Mouse (Mus musculus) urinary bladder, postnatal 36 days (tissue): Measurements from ENCODE around the gene Tesmin.
A peak's percentile ranks its signal among the peaks of the same experiment; 100 is the strongest.

Experiments used
- DNase-seq, 2 experiments: peaks; one replicate each; pipeline ENCODE4 v3.0.0; 2022; ENCODE audit warnings: low spot score in 2 of 2, mixed read lengths in 1 of 2

The Tesmin gene

DNA sequence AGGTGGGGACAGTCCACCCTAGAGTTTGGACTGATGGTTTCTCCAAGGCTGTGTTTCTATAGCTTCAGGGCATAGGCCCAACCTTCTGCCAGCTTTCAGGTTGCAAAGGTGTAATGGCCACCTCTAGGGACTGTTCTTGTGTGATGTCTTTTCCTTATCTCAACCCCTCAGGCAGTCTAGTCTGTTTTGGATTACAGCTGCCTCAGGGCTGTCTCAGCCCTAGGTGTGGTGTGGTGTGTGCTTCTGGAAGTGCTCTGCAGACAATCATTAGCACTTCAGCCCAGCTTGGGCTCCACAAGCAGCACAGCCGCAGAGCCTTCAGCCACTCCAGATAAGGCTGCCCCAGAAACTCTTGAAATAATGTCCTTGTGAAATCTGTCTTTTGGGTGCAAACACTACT is 3.7 kb downstream of the Tesmin start:
- no peak for DNase-seq

DNA sequence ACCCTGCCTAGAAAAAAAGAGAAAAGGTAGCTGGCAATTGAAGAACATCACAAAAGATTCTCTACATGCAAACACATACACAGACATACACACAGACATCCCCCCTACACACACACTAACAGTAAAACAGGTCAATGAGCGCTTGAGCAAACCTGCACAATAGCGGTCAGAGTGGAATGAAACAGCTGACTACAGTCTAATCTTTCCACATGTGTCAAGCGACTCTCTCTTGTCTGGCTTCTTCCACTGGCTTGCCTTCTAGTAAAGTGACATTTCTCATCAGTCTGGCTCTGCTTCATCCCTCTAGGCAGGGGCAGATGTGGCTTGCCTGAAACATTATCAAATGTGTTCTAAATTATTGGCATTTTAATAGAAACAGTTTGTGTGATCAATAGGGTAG is 5.6 kb downstream of the Tesmin start:
- DNase-seq, result no peak

DNA sequence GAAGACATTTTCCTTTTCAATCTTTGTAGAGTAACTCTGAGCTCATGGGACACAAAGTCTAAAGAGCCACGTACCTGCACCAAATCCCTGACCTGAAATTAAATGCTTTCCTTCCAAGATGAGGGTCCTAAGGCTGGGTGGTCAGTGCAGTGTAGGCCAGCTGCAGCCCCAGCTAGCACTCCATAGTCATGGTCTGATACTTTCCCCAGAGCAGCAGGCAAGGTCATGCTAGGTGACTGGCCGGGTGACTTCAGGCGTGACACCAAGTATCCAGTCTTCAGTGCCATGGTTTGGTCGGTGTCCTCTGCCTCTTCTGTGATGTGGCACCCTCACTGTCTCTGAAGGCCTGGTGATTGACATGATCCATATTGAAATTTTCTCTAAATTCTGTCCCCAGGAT is 11.4 kb downstream of the Tesmin start:
- no peak for DNase-seq

DNA sequence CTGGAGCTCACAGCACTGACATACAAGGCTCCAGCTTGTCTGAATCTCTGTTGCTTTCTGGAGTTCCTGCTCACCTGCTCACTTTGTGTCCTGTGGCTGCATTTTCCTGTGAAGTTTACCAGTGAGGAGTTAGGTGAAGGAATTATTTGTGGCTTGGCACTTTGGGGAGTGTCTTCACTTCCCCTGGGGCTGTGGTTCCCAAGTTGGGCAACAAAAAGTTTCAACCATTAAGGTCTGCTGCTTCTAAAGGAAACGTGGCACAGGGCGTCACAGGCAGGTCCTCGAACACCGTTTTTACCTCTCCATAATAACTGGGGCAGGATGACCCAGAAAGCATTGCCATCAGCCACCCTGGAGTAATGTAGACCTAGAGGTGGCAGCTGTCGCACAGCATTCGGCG is 12.8 kb downstream of the Tesmin start:
- no peak for DNase-seq

DNA sequence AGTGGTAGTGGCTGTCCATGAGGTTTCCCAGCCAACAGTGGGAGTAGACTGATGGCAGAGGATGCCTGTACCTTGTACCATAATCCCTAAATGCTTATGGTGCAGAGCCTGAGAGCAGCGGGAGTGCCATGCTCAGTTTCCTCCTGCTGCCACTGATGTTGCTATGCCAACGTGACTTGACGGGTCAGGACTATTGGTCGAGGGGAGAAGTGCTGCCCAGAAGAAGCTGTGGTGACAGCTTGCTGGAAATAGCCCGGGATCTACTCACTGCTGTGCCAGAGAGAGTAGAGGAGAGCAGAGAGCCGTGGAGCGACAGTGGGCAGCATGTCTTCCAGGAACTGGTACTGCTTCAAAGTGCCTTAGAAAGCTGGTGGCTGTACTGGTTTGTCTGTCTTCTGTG is 13.3 kb downstream of the Tesmin start:
- no peak for DNase-seq

DNA sequence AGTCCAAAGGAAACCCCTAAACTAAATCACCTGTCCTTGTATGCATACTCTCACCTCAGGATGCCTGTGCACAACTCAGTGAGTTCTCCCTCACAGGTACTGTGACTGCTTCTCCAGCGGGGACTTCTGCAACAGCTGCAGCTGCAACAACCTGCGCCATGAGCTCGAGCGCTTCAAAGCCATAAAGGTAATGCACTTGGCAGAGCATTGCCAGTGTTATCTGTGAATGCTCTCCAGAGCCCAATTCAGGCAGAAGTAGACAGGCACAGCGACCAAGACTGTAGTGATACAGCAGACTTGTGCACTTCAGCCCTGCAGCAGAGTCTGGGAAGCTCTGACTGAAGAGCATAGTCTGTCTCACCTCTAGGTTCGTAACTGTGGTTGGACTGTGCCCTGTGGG is 13.7 kb downstream of the Tesmin start:
- DNase-seq, result no peak

DNA sequence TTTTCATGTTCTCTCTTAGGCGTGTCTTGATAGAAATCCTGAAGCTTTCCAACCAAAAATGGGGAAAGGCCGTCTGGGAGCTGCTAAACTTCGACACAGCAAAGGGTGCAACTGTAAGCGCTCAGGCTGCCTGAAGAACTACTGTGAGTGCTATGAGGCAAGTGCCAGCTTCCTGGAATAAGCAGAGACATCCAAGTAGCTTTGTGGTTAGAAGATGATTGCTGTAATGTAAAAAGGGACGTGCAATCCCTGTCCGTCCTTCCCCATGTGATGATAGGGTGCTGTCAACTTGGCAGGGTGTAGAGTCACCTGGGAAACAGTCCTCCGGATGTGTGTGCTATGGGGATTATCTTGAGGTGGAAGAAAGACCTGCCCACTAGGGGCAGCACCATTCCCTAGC is 15.4 kb downstream of the Tesmin start:
- DNase-seq, result no peak

DNA sequence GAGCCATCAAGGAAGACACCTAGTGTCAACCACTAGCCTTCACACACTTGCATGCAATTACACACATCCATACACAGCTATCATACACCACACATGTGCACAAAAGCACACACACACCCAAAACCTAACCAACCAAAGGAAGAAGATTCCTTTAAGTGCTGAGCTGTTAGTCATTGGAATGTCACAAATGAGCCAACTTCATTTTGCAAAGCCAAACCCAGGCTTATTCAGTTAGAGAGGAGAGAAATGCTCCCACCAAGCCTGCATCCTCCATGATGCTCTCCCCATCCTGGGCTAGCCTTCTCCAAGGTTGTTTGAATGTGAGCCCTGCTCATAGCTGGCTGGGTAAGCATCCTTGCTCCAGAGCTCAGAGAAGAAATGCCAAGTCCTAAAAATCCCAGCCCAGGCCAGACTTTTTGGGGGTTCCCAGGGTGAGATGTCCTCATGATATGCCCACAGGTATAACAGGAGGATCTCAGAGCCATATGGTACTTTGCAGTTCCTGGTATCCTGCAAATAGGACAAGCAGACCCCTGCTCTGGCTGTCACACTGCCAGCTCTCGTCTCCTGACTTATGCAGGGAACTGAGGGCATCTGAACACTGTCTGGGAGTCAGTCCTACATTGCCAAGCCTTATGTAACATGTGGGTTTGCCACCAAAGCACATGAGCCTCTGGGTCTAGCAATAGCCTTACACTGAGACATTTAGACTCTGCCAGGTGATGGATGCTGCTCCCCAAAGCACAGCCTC is 17.0 kb downstream of the Tesmin start:
- no peak for DNase-seq

DNA sequence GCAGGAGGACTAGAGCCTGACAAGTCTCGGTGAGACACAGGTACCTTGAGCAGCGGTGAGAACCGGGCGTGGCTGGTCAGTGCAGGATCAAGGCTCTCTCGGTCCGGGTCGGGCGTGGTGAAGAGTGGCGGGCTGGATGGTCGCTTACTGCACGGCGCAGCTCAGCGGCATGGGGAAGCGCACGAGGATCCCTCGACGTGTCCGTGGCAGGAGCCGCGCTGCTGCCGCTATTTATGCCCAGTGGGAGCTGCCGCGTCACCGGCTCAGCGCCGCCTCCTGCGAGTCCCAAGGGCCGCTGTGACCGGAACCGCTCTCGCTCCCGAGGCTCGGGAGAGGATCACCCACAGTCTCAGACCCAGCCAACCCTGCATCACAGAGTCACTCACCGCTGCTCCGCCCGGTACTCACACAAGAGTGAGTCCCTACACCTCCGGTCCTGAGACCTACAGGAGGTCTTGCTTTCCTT is 25.6 kb downstream of the Tesmin start, which contains the start of gene Gal:
Gal (minus strand) TSS at position 277 of the 466 bp plus-strand sequence.
- DNase-seq, result peak in 1 of 2 experiments; percentile 7

DNA sequence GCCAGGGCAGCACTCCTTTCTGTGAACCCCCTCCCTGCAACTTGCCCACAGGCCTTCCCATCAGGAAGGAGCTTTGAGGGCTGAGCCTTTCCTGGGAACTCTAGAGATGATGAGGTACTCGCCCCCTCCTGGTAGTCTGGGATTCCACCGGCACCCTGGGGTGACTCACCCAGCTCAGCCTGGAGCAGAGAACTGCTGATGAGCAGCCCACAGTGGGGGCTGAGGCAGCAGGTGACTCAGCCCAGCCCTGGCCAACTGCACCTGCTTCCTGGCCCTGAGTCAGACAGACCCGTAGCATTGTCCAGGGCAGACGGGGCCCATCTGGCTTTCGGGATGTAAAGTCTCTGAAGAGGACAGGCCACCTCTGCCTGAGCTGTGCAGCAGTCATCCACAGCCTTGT is 30.6 kb downstream of the Tesmin start:
- DNase-seq, result peak in 1 of 2 experiments; percentile 11

DNA sequence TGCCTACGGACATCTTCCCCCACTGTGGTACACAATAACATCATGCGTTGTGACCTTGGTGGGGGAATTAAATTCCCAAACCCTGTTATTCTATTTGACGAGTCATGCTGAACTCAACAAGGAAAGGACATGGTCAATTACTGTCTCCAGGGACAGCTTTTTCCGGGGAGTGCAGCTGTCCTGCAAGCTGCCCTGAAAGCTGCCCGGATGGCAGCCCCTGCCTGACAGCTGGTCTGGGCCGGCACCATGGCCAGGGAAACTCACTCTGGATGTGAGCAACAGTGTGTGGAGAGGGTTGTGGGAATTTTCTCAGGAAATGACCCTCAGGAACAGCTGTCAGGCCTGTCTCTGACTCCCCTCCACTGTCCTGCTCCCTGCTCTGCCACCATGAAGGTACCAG is 33.8 kb downstream of the Tesmin start:
- no peak for DNase-seq

DNA sequence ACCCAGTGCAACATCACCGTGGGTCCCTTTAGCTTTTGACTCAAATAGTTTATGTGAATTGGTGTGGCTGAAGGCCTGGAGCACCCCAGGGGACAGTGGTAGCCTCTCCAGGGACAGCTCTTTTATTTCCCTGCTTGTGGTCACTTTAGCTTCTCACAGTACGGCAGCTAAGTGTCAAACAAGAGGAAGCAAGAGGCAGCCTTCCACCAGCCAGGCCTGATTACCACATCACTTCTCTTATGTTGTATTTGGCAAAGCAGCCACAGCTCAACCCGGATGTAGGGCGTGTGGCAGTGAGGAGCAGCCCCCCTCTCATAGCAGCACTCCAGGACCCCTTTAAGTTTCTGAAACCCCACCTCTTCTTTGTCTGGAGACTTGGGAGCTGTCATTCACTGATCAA is 34.3 kb downstream of the Tesmin start:
- no peak for DNase-seq

DNA sequence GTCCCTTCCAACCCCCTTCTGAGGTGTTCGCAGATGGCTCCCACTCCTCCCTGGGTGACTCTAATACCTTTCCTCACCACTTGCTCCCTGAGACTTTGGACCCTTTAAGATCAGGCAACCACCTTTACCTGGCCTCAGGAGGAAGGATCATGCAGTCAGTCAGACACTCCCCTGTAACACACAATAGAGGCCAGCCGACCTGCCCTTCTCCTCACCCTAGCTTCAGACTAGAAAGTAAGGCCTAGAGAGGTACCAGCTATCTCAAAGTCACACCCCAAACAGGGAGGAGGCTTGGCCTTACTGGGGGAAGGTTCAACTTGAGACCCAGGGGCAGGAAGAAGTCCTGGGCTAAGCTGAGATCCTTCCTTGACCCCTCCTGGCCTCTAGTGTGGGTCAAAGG is 35.6 kb downstream of the Tesmin start:
- DNase-seq, result no peak

DNA sequence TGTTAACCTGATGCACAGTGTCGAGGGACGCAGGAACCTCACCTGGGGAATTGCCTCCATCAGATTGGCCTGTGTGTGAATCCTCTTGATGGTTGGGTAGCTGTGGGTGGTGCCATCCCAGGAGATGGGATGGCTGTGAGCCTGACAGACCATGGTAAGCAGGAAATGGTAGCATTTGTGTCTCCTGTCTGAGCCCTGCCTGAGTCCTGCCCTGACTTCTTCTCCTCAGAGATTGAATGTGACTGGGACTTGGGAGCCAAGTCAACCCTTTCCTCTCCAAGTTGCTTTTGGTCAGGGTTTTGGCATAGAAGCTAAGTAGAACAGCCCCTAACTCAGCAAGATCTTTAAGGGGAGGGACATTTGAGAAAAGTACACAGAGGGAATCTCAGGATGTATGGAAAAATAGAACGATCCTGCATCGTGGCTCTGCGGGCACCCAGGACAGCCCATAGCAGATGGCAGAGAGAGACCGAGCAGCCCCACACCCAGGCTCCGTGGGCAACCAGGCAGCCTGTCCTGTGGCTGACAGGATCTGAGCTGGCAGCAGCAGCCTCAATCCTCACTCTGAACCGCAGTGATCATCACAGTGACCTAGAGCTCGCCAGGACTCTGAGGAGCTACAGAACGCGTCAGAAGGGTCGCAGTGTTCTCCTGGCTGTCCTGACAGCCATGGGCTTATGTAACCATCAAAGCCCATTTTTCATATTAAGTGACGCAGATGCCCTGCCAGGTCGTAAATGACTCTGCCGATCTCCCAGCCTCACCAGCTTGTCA is 39.6 kb downstream of the Tesmin start:
- DNase-seq, result no peak

DNA sequence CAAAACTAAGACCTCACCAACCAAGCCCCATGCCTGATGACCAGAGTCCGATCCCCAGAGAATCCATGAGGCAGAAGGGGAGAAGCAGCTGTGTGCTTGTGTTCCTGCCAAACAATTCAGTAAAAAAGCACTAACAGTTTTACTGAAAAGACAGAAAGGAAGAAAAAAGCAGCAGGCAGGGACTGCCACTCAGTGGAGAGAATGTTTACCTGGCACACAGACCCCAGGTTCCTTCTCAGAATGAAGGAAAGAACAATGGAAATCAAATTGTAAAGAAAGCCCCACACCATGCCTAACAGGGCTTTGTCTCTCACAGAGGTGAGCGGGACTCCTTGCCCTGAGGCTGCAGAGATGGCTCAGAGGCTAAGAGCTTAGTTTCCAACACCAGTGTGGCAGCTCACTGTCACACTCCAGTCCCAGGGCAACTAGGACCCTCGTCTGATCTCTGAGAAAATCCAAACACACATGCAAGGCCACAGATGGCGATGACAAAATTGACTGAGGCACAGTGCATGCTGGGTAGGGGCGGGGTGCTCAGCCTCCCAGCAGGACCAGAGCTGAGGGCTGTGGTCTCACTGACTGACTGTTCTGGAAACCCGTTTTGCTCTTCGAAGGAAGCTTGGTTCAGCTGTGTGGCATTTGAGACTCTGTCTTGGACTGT is 40.6 kb downstream of the Tesmin start:
- no peak for DNase-seq

DNA sequence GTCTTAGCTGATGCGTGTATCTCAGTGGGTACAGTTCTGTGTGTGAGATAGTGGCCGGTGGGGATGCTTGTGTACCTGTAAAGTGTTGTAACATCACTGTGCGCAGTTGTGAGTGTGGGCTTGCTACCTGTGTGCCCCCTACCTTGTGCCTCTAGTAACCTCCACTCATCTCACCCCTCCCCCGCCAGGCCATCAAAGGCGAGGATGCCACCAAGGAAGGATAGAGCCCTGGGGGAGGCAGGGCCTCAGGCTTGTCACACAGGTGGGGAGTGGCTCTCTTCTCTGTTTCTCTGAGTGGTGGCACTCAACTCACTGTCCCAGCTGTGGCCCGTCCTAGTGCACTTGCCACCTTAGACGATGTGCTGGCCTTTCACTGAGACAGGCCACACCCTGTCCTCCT is 42.4 kb downstream of the Tesmin start:
- no peak for DNase-seq

DNA sequence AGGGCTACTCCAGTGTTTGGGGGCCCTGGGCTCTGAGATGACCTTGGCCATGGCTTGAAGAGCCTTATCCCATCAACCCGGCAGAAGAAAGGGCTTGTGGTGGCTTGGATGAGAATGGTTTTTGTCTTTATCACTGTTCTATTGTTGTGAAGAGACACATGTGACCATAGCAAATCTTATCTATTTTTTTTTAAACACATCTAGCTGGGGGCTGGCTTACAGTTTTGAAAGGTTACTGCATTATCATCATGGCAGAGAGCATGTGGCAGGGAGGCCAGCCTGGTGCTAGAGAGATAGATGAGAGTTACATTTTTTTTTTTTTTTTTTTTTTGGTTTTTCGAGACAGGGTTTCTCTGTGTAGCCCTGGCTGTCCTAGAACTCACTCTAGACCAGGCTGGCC is 43.3 kb downstream of the Tesmin start:
- DNase-seq, result no peak

DNA sequence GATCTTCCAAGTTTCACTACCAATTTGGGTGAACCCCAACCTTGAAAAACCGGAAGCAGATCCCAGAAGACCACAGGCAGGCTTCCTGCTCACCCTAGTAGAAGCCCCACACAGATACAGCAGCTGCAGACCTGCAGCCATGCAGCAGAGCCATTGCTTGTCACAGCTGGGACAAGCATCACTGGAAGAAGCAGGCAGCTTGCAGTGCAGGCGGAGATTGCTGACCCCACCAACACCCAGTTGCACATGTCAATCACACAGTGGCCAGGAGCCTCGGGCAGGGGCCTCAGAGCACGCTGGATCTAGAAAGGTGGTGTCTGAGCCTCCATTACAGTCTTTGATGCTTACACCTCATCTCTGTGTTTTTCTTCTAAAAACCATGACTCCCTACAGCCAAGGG is 45.5 kb downstream of the Tesmin start:
- no peak for DNase-seq

DNA sequence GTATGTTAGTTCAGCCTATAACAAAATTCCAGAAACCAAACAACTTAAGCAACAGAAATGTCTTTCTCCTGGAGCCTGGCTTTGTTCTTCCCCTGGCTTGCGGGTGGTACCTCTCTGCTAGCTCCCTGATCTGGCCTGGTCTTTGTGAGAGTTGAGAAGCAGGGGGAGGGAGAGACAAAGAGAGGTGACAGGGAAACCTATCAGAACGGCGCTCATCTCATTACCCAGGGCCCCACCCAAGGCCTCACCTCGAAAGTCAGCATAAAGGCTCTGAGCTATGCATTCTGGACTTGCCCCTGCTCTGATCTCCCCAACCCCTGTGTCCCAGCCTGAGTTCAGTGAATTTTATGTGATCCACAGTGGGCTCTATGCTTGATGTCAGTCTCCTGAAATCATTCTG is 46.0 kb downstream of the Tesmin start:
- DNase-seq, result no peak

DNA sequence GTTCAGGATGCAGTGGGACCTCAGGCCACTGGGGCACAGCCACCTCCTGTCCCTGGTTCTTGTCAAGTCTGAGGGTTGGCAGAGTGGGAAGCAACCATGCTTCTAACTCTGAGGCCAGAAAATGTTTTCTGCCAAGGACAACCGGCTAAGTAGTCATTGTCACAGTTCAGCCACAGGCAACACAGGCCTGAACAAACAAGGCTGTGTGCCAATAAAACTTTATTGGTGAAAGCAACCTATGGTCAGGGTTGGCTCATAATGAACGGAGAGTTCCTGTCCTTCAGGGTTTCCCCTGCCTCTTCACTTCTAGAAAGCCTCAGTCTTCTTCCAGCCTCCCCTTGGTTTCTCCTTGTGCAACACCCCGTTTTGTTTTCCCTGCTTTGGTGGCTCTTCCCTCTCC is 47.2 kb downstream of the Tesmin start:
- DNase-seq, result no peak

DNA sequence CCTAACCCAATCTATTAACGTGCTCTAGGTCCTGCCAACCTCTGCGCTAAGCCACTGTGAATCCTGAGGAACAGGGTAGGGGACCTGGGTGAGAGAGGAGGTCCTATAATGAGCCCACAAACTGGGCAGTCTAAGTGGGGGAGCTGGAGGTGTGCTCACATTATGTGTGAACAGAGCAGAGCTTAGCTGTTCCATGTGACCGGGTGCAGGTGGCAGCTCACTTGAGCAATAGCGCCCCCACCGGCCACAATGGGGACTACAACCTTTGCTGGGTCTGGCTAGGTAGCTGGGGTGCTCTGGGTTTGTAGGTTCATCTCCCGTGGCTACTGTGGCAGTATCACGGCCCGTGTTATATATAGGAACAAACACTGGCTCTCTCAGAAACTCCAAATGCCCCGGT is 48.2 kb downstream of the Tesmin start:
- DNase-seq, result no peak

DNA sequence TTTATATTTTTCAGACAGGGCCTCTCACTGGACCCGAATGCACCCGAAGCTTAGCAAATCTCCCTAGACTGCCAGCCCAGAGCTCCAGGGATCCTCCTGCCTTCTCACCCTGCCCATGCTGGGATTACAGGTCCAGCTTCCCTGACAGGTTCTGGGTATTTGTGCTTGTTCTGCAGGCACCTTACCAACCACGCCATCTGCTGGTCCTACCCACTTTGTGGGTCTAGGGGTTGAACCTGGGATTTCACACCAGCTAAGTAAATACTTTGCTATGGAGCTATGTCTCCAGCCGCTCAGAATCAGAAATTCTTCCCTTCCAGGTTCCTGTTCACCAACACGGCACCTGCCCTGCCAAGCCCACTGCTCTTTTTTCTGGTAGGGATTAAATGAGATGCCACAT is 49.3 kb downstream of the Tesmin start:
- peak in 1 of 2 experiments; percentile 18 for DNase-seq

DNA sequence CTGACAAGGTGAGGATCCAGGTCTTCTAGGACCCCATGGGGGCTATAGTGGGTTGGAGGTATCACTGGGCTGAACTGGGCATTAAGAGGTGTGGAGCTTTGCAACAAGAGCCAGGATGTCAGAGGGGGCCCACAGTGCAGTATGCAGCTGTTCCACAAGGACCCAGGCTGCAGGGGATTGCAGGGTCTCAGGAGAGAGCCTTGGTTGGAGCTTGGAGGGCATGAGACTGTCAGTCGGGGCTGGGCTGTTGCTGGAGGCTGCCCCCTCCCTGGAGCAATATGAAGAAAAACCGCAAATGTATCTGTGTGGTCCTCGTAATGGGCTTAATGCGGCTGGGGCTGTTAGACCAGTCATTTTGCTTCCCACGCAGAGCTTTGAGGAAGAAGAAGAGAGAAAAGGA is 52.0 kb downstream of the Tesmin start:
- DNase-seq, result no peak
